ENCODE assay signal across 8 mouse cellular contexts in the genomic region with DNA sequence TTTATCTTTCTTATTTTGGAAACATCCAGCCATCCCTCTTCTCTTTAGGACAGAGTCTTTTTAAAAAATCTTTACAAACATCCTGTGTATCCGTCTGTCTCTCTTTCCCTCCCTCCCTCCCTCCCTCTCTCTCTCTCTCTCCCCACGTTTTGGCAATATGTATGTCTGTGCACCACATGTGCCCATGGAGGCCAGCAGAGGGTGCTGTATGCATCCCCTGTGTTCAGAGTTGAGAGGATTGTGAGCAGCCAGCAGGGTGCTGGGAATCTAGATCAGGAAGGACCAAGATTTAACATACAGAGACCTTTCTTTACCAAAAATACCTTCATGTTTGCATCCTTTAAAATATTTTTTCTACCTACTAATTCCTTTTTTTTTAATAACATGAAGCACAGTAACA. TPM values are rescaled to one million over a fixed set of nuclear protein-coding genes. Genes with fewer than 3 reads are reported as not detected.
DNase-seq lines count a peak whose midpoint lies in the region; ATAC-seq and TF ChIP-seq lines count a peak whose summit lies in the region.

No protein-coding gene starts in this region.

- H3K4me2 ChIP-seq in intestine, embryonic 14.5 days (ENCODE audit: low read length) = peak overlapping the region; percentile 46
- H3K4me2 ChIP-seq in intestine, embryonic 16.5 days (ENCODE audit: low read depth, low read length) = no peak overlapping the region; the same call in 1 of the 2 replicates
- H3K4me2 ChIP-seq in embryonic facial prominence, embryonic 12.5 days (replicated peaks) = peak overlapping the region; percentile 70; the same call in 1 of the 2 replicates
- peak overlapping the region; percentile 71 for H3K4me2 ChIP-seq in limb, embryonic 12.5 days
- H3K4me2 ChIP-seq in midbrain, embryonic 13.5 days (replicated peaks) = peak overlapping the region; percentile 73; the same call in 1 of the 2 replicates
- peak overlapping the region; percentile 78 for H3K4me2 ChIP-seq in stomach, postnatal 0 days (replicated peaks; ENCODE audit: low read depth)

- no peaks in the 10 kb centered on the region for H3K27me3 ChIP-seq in intestine, embryonic 14.5 days (replicated peaks; ENCODE audit: control insufficient read depth, insufficient read depth, low read length)
- no peaks in the 10 kb centered on the region for H3K27me3 ChIP-seq in intestine, embryonic 16.5 days (replicated peaks; ENCODE audit: control insufficient read depth, insufficient read depth, low read length)
- no peaks in the 10 kb centered on the region for H3K27me3 ChIP-seq in embryonic facial prominence, embryonic 12.5 days
- H3K27me3 ChIP-seq in limb, embryonic 12.5 days = no peaks in the 10 kb centered on the region
- no peaks in the 10 kb centered on the region for H3K27me3 ChIP-seq in midbrain, embryonic 13.5 days
- H3K27me3 ChIP-seq in stomach, postnatal 0 days (ENCODE audit: control insufficient read depth, insufficient read depth, low read length) = no peaks in the 10 kb centered on the region

- 0 out of 2 replicates have a peak, but pooled peaks cover 5% of the 10 kb centered on the region for H3K4me1 ChIP-seq in intestine, embryonic 14.5 days (replicated peaks; ENCODE audit: control insufficient read depth, insufficient read depth, low read length)
- H3K4me1 ChIP-seq in intestine, embryonic 16.5 days (ENCODE audit: control insufficient read depth, insufficient read depth, low read length) = peaks cover 9% of the 10 kb centered on the region; the same call in 1 of the 2 replicates
- H3K4me1 ChIP-seq in embryonic facial prominence, embryonic 12.5 days = peaks cover 17% of the 10 kb centered on the region; the same call in 1 of the 2 replicates
- peaks cover 34% of the 10 kb centered on the region for H3K4me1 ChIP-seq in limb, embryonic 12.5 days (replicated peaks)
- peaks cover 18% of the 10 kb centered on the region for H3K4me1 ChIP-seq in midbrain, embryonic 13.5 days (replicated peaks)
- no peaks in the 10 kb centered on the region for H3K4me1 ChIP-seq in stomach, postnatal 0 days (replicated peaks; ENCODE audit: control insufficient read depth, insufficient read depth)

- TF ChIP-seq CTCF in stomach, postnatal 0 days (IDR thresholded peaks at IDR 0.05; ENCODE audit: low read depth) = peak; percentile 77

- DNase-seq in intestine, embryonic 14.5 days (ENCODE audit: low spot score) = no peak
- peak; percentile 49 for DNase-seq in adrenal gland, adult 2 months
- DNase-seq in heart, postnatal 14 days = peak; percentile 38 to 52
- DNase-seq in stomach, postnatal 0 days (ENCODE audit: low spot score) = peak; percentile 58

- intact Hi-C loops in heart, postnatal 14 days (cut with DNase I) = no loop called here

- no peak overlapping the region for H3K27ac ChIP-seq in intestine, embryonic 14.5 days (ENCODE audit: low read depth)
- no peak overlapping the region for H3K27ac ChIP-seq in intestine, embryonic 16.5 days (ENCODE audit: low read length)
- no peak overlapping the region for H3K27ac ChIP-seq in embryonic facial prominence, embryonic 12.5 days
- H3K27ac ChIP-seq in limb, embryonic 12.5 days = no peak overlapping the region
- no peak overlapping the region for H3K27ac ChIP-seq in midbrain, embryonic 13.5 days
- H3K27ac ChIP-seq in stomach, postnatal 0 days (replicated peaks) = no peak overlapping the region

- H3K4me3 ChIP-seq in intestine, embryonic 14.5 days (ENCODE audit: low read depth, low read length) = peak overlapping the region; percentile 75; the same call in 1 of the 2 replicates
- H3K4me3 ChIP-seq in intestine, embryonic 16.5 days (ENCODE audit: low read length) = no peak overlapping the region
- no peak overlapping the region for H3K4me3 ChIP-seq in embryonic facial prominence, embryonic 12.5 days
- H3K4me3 ChIP-seq in limb, embryonic 12.5 days (replicated peaks) = peak overlapping the region; percentile 82
- peak overlapping the region; percentile 78 for H3K4me3 ChIP-seq in midbrain, embryonic 13.5 days (replicated peaks)
- peak overlapping the region; percentile 74 for H3K4me3 ChIP-seq in stomach, postnatal 0 days (ENCODE audit: low read depth, low read length)

- 12% methylated on average over 2 of the region's 2 CpGs for WGBS in intestine, embryonic 14.5 days
- WGBS in intestine, embryonic 16.5 days = 9% methylated on average over 2 of the region's 2 CpGs
- 12% methylated on average over 2 of the region's 2 CpGs for WGBS in embryonic facial prominence, embryonic 12.5 days
- WGBS in limb, embryonic 12.5 days = 18% methylated on average over 2 of the region's 2 CpGs
- 20% methylated on average over 2 of the region's 2 CpGs for WGBS in midbrain, embryonic 13.5 days
- WGBS in stomach, postnatal 0 days = 9% methylated on average over 2 of the region's 2 CpGs

- no peaks in the 10 kb centered on the region for H3K9me3 ChIP-seq in intestine, embryonic 14.5 days (ENCODE audit: control insufficient read depth, low read length)
- H3K9me3 ChIP-seq in intestine, embryonic 16.5 days (ENCODE audit: control insufficient read depth, low read length) = no peaks in the 10 kb centered on the region
- H3K9me3 ChIP-seq in embryonic facial prominence, embryonic 12.5 days = no peaks in the 10 kb centered on the region
- H3K9me3 ChIP-seq in limb, embryonic 12.5 days = no peaks in the 10 kb centered on the region
- no peaks in the 10 kb centered on the region for H3K9me3 ChIP-seq in midbrain, embryonic 13.5 days
- no peaks in the 10 kb centered on the region for H3K9me3 ChIP-seq in stomach, postnatal 0 days (ENCODE audit: control insufficient read depth, low read length)

- no peak for ATAC-seq in intestine, embryonic 14.5 days (replicated peaks; ENCODE audit: low FRiP score, low TSS enrichment, low read depth)
- ATAC-seq in intestine, embryonic 16.5 days = no peak
- no peak for ATAC-seq in embryonic facial prominence, embryonic 12.5 days (ENCODE audit: insufficient number of reproducible peaks, insufficient read depth, low FRiP score, low TSS enrichment)
- no peak for ATAC-seq in limb, embryonic 12.5 days (ENCODE audit: insufficient number of reproducible peaks, insufficient read depth, low FRiP score, low TSS enrichment, low read depth)
- no peak for ATAC-seq in midbrain, embryonic 13.5 days
- no peak for ATAC-seq in stomach, postnatal 0 days (ENCODE audit: low FRiP score, low TSS enrichment)

- H3K36me3 ChIP-seq in intestine, embryonic 14.5 days (ENCODE audit: control insufficient read depth, insufficient read depth, low read length) = peaks cover 4% of the 10 kb centered on the region
- 0 out of 2 replicates have a peak, but pooled peaks cover 2% of the 10 kb centered on the region for H3K36me3 ChIP-seq in intestine, embryonic 16.5 days (ENCODE audit: control insufficient read depth, insufficient read depth, low read length)
- no peaks in the 10 kb centered on the region for H3K36me3 ChIP-seq in embryonic facial prominence, embryonic 12.5 days
- H3K36me3 ChIP-seq in limb, embryonic 12.5 days = peaks cover 12% of the 10 kb centered on the region; the same call in 1 of the 2 replicates
- no peaks in the 10 kb centered on the region for H3K36me3 ChIP-seq in midbrain, embryonic 13.5 days
- H3K36me3 ChIP-seq in stomach, postnatal 0 days (ENCODE audit: control insufficient read depth, insufficient read depth, low read length) = no peaks in the 10 kb centered on the region

- TF ChIP-seq EP300 in stomach, postnatal 0 days (optimal IDR thresholded peaks at IDR 0.05) = no peak

- no peak overlapping the region for H3K9ac ChIP-seq in intestine, embryonic 14.5 days (ENCODE audit: low read length)
- no peak overlapping the region for H3K9ac ChIP-seq in intestine, embryonic 16.5 days (ENCODE audit: low read depth, low read length)
- H3K9ac ChIP-seq in embryonic facial prominence, embryonic 12.5 days = no peak overlapping the region
- H3K9ac ChIP-seq in limb, embryonic 12.5 days (replicated peaks) = no peak overlapping the region
- H3K9ac ChIP-seq in midbrain, embryonic 13.5 days (replicated peaks) = no peak overlapping the region
- no peak overlapping the region for H3K9ac ChIP-seq in stomach, postnatal 0 days (ENCODE audit: low read length)

RNA-seq across cellular contexts. Expression of a gene that starts 7.5 kb away (rescaled TPM):
- 206 and 211 TPM in 2 replicates for polyA plus RNA-seq in intestine, embryonic 14.5 days (2014; fragmentation: Nextera tagmentation; extraction: Ambion mirVana)
- 165 and 184 TPM in 2 replicates for polyA plus RNA-seq in intestine, embryonic 16.5 days (2015; fragmentation: Nextera tagmentation; extraction: Ambion mirVana)
- 100 to 1,000 TPM in 1 of 2 experiments, 10 to 100 TPM in 1; 91.3 to 109 TPM for total RNA-seq in adrenal gland, adult 2 months (2021)
- polyA plus RNA-seq in adrenal gland, adult 2 months (2012; rRNA removed) = 16.7 and 18.2 TPM in 2 replicates
- polyA plus RNA-seq in embryonic facial prominence, embryonic 12.5 days (2016; fragmentation: Nextera tagmentation; extraction: Ambion mirVana) = 200 and 218 TPM in 2 replicates
- total RNA-seq in heart, postnatal 14 days (2021) = 10 to 100 TPM; 69.5 to 69.9 TPM
- 224 and 232 TPM in 2 replicates for polyA plus RNA-seq in limb, embryonic 12.5 days (2016; fragmentation: Nextera tagmentation; extraction: Ambion mirVana)
- polyA plus RNA-seq in midbrain, embryonic 13.5 days (2015; fragmentation: Nextera tagmentation; extraction: Ambion mirVana) = 218 and 223 TPM in 2 replicates
- polyA plus RNA-seq in stomach, postnatal 0 days (2015; fragmentation: Nextera tagmentation; extraction: Ambion mirVana) = 90.8 and 92.8 TPM in 2 replicates

RNA-seq across cellular contexts. Expression of a gene that starts 7.9 kb away (rescaled TPM):
- 33.8 and 35.5 TPM in 2 replicates for polyA plus RNA-seq in intestine, embryonic 14.5 days (2014; fragmentation: Nextera tagmentation; extraction: Ambion mirVana)
- polyA plus RNA-seq in intestine, embryonic 16.5 days (2015; fragmentation: Nextera tagmentation; extraction: Ambion mirVana) = 31.1 and 34.5 TPM in 2 replicates
- total RNA-seq in adrenal gland, adult 2 months (2021) = 10 to 100 TPM; 27.2 to 33.0 TPM
- 48.2 and 51.1 TPM in 2 replicates for polyA plus RNA-seq in adrenal gland, adult 2 months (2012; rRNA removed)
- polyA plus RNA-seq in embryonic facial prominence, embryonic 12.5 days (2016; fragmentation: Nextera tagmentation; extraction: Ambion mirVana) = 42.9 and 43.0 TPM in 2 replicates
- 10 to 100 TPM; 25.0 to 25.1 TPM for total RNA-seq in heart, postnatal 14 days (2021)
- 36.8 and 39.8 TPM in 2 replicates for polyA plus RNA-seq in limb, embryonic 12.5 days (2016; fragmentation: Nextera tagmentation; extraction: Ambion mirVana)
- polyA plus RNA-seq in midbrain, embryonic 13.5 days (2015; fragmentation: Nextera tagmentation; extraction: Ambion mirVana) = 58.6 and 60.5 TPM in 2 replicates
- polyA plus RNA-seq in stomach, postnatal 0 days (2015; fragmentation: Nextera tagmentation; extraction: Ambion mirVana) = 21.9 and 23.4 TPM in 2 replicates

RNA-seq across cellular contexts. Expression of a gene that starts 37.3 kb away (rescaled TPM):
- polyA plus RNA-seq in intestine, embryonic 14.5 days (2014; fragmentation: Nextera tagmentation; extraction: Ambion mirVana) = 30.1 and 31.4 TPM in 2 replicates
- 46.5 and 51.6 TPM in 2 replicates for polyA plus RNA-seq in intestine, embryonic 16.5 days (2015; fragmentation: Nextera tagmentation; extraction: Ambion mirVana)
- 10 to 100 TPM; 45.1 to 88.0 TPM for total RNA-seq in adrenal gland, adult 2 months (2021)
- polyA plus RNA-seq in adrenal gland, adult 2 months (2012; rRNA removed) = 71.5 and 72.1 TPM in 2 replicates
- polyA plus RNA-seq in embryonic facial prominence, embryonic 12.5 days (2016; fragmentation: Nextera tagmentation; extraction: Ambion mirVana) = 37.0 and 39.2 TPM in 2 replicates
- 10 to 100 TPM; 42.7 to 43.5 TPM for total RNA-seq in heart, postnatal 14 days (2021)
- polyA plus RNA-seq in limb, embryonic 12.5 days (2016; fragmentation: Nextera tagmentation; extraction: Ambion mirVana) = 37.4 and 37.5 TPM in 2 replicates
- 38.4 and 41.7 TPM in 2 replicates for polyA plus RNA-seq in midbrain, embryonic 13.5 days (2015; fragmentation: Nextera tagmentation; extraction: Ambion mirVana)
- 16.1 and 16.9 TPM in 2 replicates for polyA plus RNA-seq in stomach, postnatal 0 days (2015; fragmentation: Nextera tagmentation; extraction: Ambion mirVana)

RNA-seq across cellular contexts. Expression of a gene that starts 59.7 kb away (rescaled TPM):
- 1.5 and 1.7 TPM in 2 replicates for polyA plus RNA-seq in intestine, embryonic 14.5 days (2014; fragmentation: Nextera tagmentation; extraction: Ambion mirVana)
- polyA plus RNA-seq in intestine, embryonic 16.5 days (2015; fragmentation: Nextera tagmentation; extraction: Ambion mirVana) = 2.7 and 4.0 TPM in 2 replicates
- 1 to 10 TPM; 1.7 to 2.6 TPM for total RNA-seq in adrenal gland, adult 2 months (2021)
- polyA plus RNA-seq in adrenal gland, adult 2 months (2012; rRNA removed) = 10.6 and 12.5 TPM in 2 replicates
- polyA plus RNA-seq in embryonic facial prominence, embryonic 12.5 days (2016; fragmentation: Nextera tagmentation; extraction: Ambion mirVana) = 3.2 and 4.0 TPM in 2 replicates
- total RNA-seq in heart, postnatal 14 days (2021) = under 1 TPM; 0.54 to 0.76 TPM
- polyA plus RNA-seq in limb, embryonic 12.5 days (2016; fragmentation: Nextera tagmentation; extraction: Ambion mirVana) = 4.5 and 4.7 TPM in 2 replicates
- 2.4 and 2.7 TPM in 2 replicates for polyA plus RNA-seq in midbrain, embryonic 13.5 days (2015; fragmentation: Nextera tagmentation; extraction: Ambion mirVana)
- 5.9 and 6.7 TPM in 2 replicates for polyA plus RNA-seq in stomach, postnatal 0 days (2015; fragmentation: Nextera tagmentation; extraction: Ambion mirVana)

Comparison
In these comparisons a context has a peak if more than half of its experiments do, and no peak if none do; other contexts are left out.
1. H3K4me3 ChIP-seq: peak in intestine, embryonic 14.5 days (single experiment), limb, embryonic 12.5 days (single experiment), midbrain, embryonic 13.5 days (single experiment) and stomach, postnatal 0 days (single experiment); none in intestine, embryonic 16.5 days (single experiment) and embryonic facial prominence, embryonic 12.5 days (single experiment).